Mouse (Mus musculus) gastrocnemius, postnatal 25 days (tissue): Measurements from ENCODE around the gene S100a5. TPM values are rescaled to one million over a fixed set of nuclear protein-coding genes. Genes with fewer than 3 reads are reported as not detected.

Source experiments
- DNase-seq: peaks from one replicate; pipeline ENCODE4 v3.0.0; 2022
- total RNA-seq, 2 experiments: library from RNA; stranded (reverse); gene quantifications; 1 replicate in 1 of 2; 2 replicates in 1 of 2; pipeline ENCODE4 v1.2.3; 2021

Gene S100a5
- total RNA-seq, 2 experiments from 2014 or later = not detected

DNA sequence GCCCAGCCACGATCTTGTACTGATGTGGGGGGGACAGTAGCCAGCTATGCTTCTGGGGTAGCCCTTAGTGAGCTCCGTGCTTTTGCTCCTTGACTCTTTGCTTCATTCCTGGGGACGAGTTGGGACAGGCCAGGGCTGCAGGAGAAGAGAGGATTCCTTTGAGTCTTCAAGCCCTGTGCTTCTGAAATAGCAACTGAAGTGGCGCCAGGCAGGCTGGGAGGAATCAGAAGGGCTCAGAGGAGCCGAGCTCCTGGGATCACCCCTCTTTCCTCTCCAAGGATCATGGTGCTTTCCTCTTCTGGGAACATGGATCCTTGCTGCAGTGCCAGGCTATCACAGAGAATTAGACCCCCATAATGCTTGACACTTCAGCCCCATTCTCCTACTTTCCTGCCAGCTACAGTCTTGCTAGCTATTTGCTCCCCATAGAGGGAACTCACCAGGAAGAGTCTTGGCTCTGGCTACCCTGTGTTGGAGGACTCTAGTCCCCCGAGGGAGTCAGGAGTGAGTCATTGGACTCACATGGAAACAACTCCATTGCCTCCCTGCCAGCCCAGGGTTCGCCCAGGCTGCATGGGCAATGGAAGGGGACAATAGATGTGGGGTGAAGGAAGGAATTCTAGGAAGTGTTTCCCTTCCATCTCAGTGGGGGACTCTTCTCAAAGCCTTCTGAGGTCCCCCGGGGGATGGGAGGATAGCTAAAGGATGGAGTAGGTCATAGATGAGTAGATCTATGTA is 7.7 kb upstream of the S100a5 start:
- peak; percentile 57 for DNase-seq

DNA sequence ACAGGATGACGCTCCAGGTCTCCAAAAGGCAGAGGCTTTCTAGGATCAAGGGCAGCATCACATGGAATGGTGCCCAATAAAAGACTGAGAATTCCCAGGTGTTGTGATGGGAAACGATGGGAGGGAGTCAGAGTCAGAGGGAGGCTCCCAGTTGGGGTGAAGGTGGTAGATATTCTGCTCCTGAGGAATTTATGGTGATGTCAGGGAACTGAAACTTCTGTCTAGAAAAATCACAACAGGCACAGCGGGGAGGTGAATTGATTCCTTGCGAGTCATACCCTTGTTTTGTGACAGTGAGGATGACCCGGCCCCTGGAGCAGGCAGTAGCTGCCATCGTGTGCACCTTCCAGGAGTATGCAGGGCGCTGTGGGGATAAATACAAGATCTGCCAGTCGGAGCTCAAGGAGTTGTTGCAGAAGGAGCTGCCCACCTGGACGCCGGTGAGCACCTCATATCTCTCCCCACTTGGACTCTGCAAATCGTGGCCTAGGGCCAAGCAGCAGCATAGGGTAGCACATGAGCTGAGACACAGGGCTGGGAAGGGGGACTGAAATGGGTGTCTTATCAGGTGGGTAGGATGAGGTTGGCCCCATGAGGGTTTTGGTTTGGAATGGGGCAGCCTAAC is 6.7 kb upstream of the S100a5 start, which contains the start of gene Gm42674:
Gene Gm42674, plus strand, starts transcription at position 419 of the 625 bp plus-strand sequence.
- no peak for DNase-seq

DNA sequence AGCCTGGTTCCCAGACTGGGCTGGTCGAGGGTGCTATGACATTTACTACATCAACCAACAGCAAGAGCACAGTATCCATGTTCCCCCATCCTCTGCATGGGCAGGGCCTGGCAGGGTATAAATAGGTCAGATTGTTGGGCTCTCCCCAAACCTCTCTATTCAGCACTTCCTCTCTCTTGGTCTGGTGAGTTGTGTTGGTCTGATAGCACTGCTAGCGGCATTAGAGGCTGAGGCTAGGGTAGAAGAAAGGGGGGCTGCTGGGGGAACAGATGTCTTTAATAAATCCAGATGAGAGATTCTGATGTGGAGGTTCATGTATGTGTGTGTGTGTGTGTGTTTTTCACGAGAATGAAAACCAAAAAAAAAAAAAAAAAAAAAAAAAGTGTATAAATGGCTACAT is 4.7 kb upstream of the S100a5 start, which contains the start of gene S100a4:
Gene S100a4, plus strand, starts transcription at position 149 of the 400 bp plus-strand sequence.
- DNase-seq = no peak

DNA sequence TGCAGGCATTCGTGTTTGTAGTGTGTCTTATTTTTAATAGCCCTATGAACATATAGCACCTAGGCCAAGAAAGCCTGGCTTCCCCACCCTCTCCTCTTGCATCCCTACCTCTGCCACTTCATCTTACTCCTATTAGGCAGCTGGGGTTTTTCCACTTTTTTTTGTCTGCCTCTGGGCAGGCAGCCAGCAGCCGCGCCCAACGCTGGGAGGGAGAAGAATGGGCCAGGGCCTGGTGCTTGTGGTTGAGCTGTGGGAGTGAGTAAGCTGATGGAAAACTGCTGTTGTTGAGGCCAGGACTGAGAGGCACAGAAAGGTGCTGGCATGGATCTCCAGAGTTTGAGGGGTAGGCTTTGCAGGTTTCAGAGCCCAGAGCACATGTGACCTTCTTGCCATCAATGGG is 3.9 kb upstream of the S100a5 start:
- DNase-seq = peak; percentile 87

DNA sequence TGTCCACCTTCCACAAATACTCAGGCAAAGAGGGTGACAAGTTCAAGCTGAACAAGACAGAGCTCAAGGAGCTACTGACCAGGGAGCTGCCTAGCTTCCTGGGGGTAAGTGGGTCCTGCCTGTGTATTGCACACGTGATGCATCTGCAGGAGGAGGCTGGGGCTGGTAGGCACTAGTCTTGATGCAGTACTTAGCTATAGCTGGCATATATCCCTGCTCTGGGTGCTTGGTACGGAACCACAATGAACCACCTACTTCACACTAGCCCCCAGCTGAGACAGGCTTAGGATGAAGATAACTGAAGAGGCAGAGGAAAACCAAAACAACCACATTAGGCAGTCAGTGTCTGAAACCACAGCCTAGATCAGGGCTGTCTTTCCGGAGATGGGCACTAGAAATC is 3.3 kb upstream of the S100a5 start:
- no peak for DNase-seq

DNA sequence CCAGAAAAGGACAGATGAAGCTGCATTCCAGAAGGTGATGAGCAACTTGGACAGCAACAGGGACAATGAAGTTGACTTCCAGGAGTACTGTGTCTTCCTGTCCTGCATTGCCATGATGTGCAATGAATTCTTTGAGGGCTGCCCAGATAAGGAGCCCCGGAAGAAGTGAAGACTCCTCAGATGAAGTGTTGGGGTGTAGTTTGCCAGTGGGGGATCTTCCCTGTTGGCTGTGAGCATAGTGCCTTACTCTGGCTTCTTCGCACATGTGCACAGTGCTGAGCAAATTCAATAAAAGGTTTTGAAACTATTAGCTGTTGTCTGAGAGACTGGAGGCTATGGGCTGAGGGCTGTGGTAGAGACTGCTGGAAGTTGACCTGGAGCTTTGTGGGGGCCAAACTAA is 2.6 kb upstream of the S100a5 start:
- no peak for DNase-seq

DNA sequence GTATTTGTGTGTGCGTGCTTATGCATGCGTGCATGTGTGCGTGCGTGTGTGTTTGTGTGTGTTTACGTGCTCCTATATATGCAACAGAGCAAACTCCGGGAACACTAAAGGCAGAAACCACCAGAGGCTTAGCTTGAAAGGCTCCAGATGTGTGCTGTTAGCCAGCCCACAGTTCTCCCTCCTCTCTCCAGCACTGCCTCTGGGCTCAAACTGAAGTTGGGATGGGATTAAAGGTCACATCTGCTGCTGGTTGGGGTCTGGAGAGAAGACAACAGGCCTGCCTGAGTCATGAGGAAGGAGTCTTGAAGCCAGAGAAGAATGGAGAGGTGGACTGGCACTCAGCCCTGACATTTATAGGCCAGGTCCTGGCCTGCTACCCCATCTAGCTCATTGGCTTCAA is 2.1 kb upstream of the S100a5 start:
- peak; percentile 67 for DNase-seq

DNA sequence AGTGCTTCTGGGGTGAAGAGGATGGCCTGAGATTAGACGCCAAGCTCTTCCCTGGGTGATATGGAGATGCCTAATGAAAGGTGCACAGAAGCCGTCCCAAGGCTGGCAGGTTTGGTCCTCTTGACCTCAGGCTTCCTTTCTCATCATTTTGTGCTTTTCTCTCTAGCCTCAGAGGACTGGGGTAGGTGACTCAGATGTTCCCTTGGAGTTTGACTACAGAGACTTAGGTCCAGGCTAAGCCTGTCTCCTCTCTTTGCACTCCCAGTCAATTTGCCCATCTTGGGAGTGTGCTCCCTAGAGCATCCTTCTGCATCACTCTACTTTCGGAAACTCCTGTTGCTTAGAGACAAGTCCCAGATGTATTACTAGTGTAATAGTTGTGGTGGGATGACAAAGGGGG is 962 bp upstream of the S100a5 start:
- no peak for DNase-seq

DNA sequence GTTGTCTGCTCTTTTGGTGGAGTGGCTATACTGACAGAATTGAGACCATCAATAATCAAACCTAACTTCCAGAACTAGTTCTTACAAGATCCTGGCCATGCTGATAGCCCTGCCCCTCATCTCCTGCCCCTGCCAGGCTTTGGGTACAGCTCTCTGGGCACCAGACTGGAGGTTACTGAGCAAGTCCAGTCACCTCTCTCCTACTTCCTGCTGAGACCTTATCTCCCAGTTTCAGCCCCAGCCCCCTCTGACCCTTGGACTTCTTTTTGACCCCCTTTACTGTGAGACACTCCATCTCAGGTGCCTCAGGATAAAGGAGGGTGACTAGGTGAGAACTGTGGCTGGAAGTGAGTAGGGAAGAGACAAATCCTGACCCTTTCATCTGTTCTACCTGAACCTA is 779 bp downstream of the S100a5 start:
- no peak for DNase-seq

DNA sequence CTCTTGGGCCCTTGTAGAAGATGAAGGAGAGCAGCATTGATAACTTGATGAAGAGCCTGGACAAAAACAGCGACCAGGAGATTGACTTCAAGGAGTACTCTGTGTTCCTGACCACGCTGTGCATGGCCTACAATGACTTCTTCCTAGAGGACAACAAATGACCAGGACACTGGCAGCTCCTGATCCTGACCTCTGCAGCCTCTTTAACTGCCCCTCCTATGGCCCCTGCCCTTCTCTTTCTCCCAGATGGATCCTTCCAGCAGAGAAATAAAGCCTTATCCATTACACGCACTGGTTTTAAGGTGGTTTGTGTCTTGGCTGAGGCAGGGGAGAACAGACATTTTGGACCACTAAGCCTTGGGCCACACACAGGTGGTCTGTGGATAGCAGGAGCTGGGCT is 3.2 kb downstream of the S100a5 start:
- no peak for DNase-seq

DNA sequence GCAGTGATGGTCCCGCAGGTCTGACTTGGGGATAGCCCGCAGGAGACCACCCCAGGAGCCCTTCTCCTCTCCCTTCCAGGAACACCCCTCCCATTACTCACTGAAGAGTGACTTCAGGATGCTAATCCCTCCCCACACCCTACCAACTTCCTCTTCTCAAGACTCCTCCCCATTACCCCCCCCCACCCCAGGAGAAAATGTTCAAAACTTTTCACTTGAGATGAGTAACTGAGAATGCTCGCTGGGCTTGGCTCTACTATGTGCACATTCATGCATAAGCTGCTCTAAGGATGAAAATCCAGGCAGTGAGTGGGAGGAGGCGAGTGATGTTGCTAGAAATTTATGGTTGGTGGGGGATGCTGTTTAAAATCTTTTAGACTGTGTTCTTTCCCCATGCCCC is 3.7 kb downstream of the S100a5 start:
- DNase-seq = no peak

DNA sequence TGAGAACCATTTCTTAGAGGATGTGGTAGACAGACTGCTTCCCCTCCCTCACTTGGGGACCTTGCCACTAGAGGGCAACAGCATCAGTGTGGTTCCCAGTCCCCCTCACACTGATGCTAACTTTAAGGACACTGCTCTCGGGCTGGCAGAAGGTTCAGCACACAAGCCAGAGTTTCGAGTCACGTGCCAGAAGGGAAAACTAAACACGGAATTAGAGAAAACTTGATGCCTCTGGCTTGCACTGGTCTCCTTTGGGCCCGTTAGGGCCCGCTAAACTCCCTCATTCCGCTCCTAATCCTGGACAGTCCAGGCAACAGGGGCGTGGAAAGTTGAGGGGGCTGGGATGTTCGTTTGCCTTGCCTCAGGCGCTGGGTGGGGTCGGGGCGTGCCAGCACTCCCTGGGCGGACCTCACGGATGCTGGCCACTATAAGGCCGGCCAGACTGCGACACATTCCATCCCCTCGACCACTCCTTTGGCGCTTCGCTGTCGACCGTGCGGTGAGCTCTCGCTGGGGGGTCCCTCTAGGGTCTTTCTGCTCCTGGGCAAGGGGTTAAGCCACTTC is 4.5 kb downstream of the S100a5 start, which contains the start of gene S100a6:
Gene S100a6, plus strand, starts transcription at position 155 of the 564 bp plus-strand sequence.
- peak; percentile 82 for DNase-seq

DNA sequence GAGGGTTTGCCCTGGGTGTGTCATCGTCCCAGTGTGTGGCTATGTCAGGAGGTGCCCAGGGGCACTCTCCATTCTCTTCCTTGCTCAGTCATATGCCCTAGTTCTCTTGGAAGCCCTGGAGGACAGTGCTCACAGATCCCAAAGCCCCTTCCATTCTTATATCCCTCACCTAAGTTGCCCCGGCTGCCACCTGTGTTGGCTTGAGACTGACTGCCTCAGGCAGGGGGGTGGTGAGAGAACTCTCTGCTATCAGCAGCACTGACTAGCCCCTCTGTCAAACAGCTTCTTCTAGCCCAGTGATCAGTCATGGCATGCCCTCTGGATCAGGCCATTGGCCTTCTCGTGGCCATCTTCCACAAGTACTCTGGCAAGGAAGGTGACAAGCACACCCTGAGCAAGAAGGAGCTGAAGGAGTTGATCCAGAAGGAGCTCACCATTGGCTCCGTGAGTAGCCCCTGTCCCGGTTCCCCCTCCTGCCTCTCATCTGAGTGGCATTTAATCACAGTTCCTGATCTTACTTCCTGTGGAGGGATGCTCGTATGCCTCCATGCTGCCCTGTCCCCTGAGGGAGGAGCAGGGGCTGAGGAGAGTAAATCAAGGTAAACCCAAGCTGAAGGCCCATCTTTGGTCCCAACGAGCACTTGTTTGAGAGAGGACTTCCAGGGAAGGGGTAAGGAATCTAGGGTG is 5.3 kb downstream of the S100a5 start:
- no peak for DNase-seq

DNA sequence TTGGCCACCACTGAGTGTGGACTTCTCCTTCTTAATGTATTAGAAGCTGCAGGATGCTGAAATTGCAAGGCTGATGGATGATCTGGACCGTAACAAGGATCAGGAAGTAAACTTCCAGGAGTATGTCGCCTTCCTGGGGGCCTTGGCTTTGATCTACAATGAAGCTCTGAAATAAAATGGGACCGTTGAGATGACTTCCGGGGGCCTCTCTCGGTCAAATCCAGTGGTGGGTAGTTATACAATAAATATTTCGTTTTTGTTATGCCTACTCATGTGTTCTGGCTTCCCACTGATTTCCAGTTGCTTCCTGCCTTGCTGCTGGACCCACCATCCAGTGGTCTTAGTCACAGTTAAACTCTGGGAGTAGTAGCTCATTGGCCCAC is 5.8 kb downstream of the S100a5 start:
- no peak for DNase-seq

DNA sequence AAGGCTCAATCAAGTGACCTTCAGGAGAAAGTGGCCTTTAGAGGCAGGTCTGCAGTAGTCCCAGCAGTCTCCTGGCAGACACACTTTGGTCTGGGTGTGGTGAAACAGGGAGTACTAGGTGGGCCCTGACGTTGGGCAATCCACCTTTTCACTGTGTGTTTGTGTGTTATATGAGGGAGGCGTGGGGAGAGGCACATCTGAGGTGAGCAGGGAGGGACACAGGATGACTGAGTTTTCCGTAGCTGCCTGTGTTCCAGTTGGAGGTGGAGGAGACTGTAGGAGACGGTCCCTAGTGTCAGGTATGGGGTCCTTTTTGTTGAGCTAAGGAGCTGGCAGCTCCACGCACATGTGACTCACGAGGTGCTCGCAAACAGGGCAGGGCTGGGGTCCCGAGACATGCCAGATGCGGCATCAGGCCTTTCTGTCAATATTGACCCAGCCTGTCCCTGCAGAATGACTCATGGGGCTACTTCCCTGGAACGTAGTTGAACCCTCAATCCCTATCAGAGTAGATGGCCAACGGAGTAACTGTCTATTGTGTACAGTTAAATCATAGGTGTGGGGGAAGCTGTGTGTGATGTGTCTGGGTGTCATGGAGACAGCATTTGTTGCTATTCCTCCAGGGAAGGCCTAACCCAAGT is 6.4 kb downstream of the S100a5 start:
- DNase-seq = no peak

DNA sequence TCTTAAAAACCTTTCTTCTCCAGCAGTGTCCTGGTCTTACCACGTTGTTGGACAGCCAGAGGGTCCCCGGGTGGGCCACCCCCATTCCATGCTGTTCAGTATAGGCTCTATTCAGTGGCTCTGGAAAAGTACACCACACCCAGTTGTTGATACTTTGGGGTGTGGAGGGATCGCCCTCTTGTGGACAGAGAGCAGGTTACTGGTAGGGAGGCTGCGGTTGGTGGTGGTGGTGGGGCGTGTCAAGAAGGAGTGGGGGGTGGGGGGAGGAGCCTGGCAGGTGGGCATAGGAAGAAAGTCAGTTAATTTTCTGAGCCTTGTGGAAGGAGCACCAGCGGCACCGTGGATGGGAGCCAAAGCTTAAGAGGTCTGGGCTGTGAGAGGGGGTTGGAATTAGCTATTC is 7.1 kb downstream of the S100a5 start:
- DNase-seq = peak; percentile 66

DNA sequence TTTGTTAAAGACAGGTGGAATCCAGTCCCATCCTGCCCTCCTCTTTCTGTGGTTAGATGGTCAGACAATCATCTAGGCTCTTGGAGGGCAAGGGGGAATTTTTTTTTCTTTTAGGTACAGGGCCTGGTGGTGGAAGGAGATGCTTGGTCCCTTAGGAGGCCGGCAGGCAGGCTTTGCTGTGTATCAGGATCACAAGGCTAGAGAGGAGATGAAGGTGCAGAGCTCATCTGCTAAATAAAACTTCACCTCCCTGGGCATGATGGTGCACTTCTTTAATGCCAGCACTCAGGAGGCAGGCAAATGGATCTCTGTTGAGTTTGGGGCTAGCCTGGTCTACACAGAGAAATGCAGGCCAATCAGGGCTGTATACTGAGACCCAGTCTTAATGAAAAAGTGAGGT is 7.6 kb downstream of the S100a5 start:
- DNase-seq = no peak

DNA sequence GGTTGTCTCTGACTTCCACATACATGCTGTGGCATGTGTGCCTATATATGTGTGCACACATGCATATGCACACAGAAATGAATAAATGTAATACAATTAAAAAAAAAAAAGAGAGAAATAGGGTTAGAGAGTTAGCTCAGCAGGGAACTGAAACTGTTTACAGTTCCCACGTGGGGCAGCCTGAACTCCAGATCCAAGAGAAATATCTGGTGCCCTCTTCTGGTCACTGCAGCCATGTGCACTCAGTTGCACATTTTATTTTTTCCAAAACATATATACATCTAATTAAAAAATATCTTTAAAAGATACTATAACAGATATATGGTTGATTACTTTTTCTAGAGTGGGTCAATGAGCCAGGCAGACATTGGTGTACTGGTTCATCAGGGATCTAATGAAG is 9.3 kb downstream of the S100a5 start:
- no peak for DNase-seq

DNA sequence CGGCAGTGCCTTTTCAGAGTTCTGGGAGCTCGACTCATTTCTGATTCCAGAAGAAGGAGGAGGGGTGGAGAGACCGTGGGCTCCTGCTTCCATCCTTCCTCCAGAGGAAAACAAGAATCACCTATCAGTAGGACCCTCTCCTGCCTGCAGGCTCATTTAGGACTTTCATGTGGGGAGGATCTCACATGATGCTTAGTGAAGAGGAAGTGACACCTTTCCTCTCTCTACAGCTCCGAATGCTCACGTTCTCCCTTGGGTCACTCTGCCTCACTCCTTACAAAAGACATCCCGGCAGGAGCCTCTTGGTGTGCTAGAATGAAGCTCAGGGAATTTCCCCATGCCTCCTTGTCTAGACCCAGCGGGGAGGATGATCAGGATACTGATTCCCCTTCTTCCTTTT is 13.2 kb downstream of the S100a5 start:
- no peak for DNase-seq

DNA sequence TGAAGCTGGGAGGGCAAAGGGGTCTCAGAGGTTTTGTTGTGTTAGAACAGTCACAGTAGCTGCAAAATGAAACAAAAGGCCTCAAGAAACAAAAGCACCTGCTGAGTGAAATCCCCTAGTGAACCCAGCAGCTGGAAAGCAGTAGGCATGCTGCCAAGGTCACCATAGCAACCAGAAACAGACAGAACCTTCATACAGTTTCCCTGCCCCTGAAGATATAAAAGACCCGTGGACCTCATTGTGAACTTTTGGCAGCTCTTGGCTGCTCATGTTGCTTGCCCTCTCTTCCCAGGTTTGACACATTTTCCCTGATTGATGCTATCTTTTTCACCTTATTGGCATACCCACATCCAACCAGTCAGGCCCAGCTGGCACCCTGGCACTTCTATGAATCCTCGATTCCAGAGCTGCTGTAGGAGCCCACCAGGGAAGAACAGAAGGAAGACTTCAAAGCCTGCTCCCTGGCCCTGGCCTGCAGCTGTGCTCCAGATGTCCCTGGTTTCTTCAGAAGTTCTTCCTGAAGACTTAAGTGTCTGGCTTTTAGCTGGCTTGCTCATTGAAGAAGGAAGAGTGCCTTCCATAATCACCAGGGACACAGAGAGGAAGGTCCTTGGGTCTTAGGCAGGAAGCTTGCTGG is 15.2 kb downstream of the S100a5 start:
- DNase-seq = no peak

DNA sequence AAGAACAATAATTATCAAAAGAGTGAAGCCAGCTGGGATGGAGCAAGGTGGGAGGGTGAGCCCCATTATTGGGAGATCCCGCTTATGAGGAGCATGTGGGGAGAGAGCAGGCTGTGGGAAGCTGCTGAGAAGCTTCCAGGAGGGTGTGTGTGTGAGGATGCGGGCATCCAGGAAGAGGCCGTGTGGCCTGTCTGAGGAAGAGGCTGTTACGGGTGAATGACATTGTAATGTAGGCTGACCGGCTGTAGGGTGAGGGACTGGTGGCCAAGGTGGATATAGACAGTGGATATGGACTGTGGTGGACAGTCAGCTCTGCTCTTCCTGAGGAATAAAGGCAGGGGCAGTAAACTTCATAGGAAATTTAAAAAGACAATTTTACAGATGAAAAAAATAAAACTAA is 17.2 kb downstream of the S100a5 start:
- no peak for DNase-seq
